Mouse (Mus musculus): Measurements from ENCODE around the gene Rps6kl1.
"Not testable (repeated sequence)": the region's sequence is repeated elsewhere in the genome, so short reads cannot be mapped to it uniquely, and the experiment has no call there.

Gene Rps6kl1

GRCm38 (mm10) chr12:85175926-85176845 lies 25.1 kb upstream of the Rps6kl1 start:
- no peak for DNase-seq (ENCODE audit: low spot score in 2 of 2)

GRCm38 (mm10) chr12:85175087-85175675 lies 24.1 kb upstream of the Rps6kl1 start:
- no peak for DNase-seq (ENCODE audit: low spot score in 2 of 2)

GRCm38 (mm10) chr12:85174016-85174415 lies 23.0 kb upstream of the Rps6kl1 start:
- DNase-seq (ENCODE audit: low spot score in 2 of 2): no peak

GRCm38 (mm10) chr12:85170948-85171307 lies 19.9 kb upstream of the Rps6kl1 start:
- no peak for DNase-seq (ENCODE audit: low spot score in 2 of 2)

GRCm38 (mm10) chr12:85170284-85170947 lies 19.4 kb upstream of the Rps6kl1 start:
- no peak for DNase-seq (ENCODE audit: low spot score in 2 of 2)

- DNase-seq (ENCODE audit: low spot score in 2 of 2): no peak
Measured at GRCm38 (mm10) chr12:85169877-85170276, 18.8 kb upstream of the Rps6kl1 start.

- DNase-seq (ENCODE audit: low spot score in 2 of 2): peak; percentile 64 to 81
Measured at GRCm38 (mm10) chr12:85169117-85169858, 18.2 kb upstream of the Rps6kl1 start.

GRCm38 (mm10) chr12:85166631-85167030 lies 15.6 kb upstream of the Rps6kl1 start:
- no peak for DNase-seq (ENCODE audit: low spot score in 2 of 2)

- DNase-seq (ENCODE audit: low spot score in 2 of 2): no peak
Measured at GRCm38 (mm10) chr12:85164996-85165395, 13.9 kb upstream of the Rps6kl1 start.

GRCm38 (mm10) chr12:85159592-85159991 lies 8.5 kb upstream of the Rps6kl1 start:
- DNase-seq (ENCODE audit: low spot score in 2 of 2): no peak

- DNase-seq (ENCODE audit: low spot score in 2 of 2): no peak
Measured at GRCm38 (mm10) chr12:85158801-85159200, 7.7 kb upstream of the Rps6kl1 start.

- DNase-seq (ENCODE audit: low spot score in 2 of 2): no peak
Measured at GRCm38 (mm10) chr12:85157797-85158460, 6.9 kb upstream of the Rps6kl1 start.

- DNase-seq (ENCODE audit: low spot score in 2 of 2): no peak
Measured at GRCm38 (mm10) chr12:85156324-85156723, 5.3 kb upstream of the Rps6kl1 start.

- DNase-seq (ENCODE audit: low spot score in 2 of 2): no peak
Measured at GRCm38 (mm10) chr12:85153011-85153410, 1.9 kb upstream of the Rps6kl1 start.

- no peak for DNase-seq (ENCODE audit: low spot score in 2 of 2)
Measured at GRCm38 (mm10) chr12:85150321-85151001, 603 bp downstream of the Rps6kl1 start.

GRCm38 (mm10) chr12:85146881-85147280 lies 4.2 kb downstream of the Rps6kl1 start:
- DNase-seq (ENCODE audit: low spot score in 2 of 2): no peak

- DNase-seq (ENCODE audit: low spot score in 2 of 2): no peak
Measured at GRCm38 (mm10) chr12:85146355-85146754, 4.7 kb downstream of the Rps6kl1 start.

GRCm38 (mm10) chr12:85145630-85146029 lies 5.4 kb downstream of the Rps6kl1 start:
- no peak for DNase-seq (ENCODE audit: low spot score in 2 of 2)

- no peak for DNase-seq (ENCODE audit: low spot score in 2 of 2)
Measured at GRCm38 (mm10) chr12:85144821-85145220, 6.2 kb downstream of the Rps6kl1 start.

- not testable (repeated sequence) for DNase-seq (ENCODE audit: low spot score in 2 of 2)
Measured at GRCm38 (mm10) chr12:85144276-85144675, 6.8 kb downstream of the Rps6kl1 start.

- DNase-seq (ENCODE audit: low spot score in 2 of 2): peak; percentile 67 to 79
Measured at GRCm38 (mm10) chr12:85142803-85143202, 8.3 kb downstream of the Rps6kl1 start.

Data from natural killer cell, adult 2 months (primary cell).